Mouse (Mus musculus): Measurements from ENCODE around the gene Olfr1030.
"Not testable (repeated sequence)": the region's sequence is repeated elsewhere in the genome, so short reads cannot be mapped to it uniquely, and the experiment has no call there.

The Olfr1030 gene

DNA sequence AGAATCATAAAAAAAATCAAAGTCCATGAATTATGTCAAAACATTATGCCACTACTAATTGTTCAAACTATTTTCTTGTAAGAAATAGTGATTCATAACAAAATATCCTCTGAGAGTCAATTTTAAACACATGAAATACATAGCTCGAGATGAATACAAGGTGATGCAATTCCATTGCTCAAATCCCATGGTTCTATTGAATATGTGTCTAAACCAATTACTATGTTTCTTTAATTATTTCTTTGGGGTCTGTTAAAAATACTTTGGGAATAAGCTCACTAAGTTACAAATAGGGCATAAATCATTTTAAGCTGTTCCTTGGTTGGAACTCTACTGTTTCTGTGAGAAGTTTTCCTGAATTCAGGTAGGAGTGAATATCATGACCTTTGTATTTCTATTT, at the start of gene Olfr1030:
Gene Olfr1030 (plus strand): TSS at position 301 of the 400 bp plus-strand sequence.
- in situ Hi-C loops (cut with MboI, MseI), result no loop called here

DNA sequence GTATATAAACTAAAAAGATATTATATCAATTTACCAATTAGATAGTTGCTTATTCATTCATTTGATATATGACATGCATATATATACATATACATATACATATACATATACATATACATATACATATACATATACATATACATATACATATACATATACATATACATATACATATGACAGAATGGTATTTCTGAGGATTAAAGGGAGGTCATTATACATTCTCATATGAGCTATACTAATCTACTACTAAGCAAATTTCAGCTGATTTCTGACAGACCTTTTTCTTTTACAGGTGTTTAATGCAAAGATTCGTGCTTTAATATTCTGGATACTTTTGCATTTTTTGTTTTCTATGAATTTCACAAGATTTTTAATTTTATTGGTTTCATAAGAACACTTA, 28.9 kb upstream of the Olfr1030 start, which contains the start of gene Olfr1028:
Gene Olfr1028 (plus strand): TSS at position 301 of the 400 bp plus-strand sequence.
- in situ Hi-C loops (cut with MboI, MseI), result no loop called here

DNA sequence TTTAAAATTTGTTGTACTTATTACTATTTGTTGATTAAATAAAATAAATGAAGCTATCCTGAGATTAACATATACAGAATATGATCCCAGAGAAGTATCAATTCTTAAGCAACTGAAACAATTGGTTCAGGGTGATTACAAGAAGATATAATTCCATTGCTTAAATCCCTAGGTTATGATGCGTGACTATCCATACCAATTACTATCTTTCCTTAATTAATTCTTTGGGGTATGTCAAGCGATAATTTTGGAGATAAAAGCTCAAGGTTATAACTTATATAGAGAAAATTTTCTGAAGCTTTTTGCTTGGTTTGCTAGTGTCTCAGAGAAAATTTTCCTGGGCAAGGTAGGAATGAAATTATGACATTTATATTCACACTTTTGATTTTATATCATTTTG, 5.5 kb upstream of the Olfr1030 start, which contains the start of gene Olfr1029:
Gene Olfr1029 (plus strand): TSS at position 301 of the 400 bp plus-strand sequence.
- in situ Hi-C loops (cut with MboI, MseI), result no loop called here

DNA sequence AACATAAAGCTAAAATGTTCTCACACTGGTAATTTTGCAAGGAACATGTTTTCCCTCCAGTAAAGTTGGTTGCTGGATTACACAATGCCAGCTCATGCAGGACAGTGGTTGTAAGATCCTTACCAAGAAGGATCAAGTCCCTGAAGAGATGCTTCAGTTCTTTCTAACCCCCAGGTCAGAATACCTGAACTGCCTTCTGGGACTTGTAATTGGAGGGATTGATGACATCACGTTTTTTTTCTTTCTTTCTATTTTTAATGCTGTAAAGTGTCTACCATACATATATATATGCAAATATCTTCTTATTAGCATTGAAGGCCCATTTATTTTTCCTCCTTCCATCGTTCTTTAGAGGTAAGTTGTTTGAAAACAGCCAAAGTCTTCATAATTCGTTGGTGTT, 10.9 kb downstream of the Olfr1030 start, which contains the start of gene Olfr1031:
Gene Olfr1031 (plus strand): TSS at position 301 of the 400 bp plus-strand sequence.
- in situ Hi-C loops (cut with MboI, MseI), result no loop called here

DNA sequence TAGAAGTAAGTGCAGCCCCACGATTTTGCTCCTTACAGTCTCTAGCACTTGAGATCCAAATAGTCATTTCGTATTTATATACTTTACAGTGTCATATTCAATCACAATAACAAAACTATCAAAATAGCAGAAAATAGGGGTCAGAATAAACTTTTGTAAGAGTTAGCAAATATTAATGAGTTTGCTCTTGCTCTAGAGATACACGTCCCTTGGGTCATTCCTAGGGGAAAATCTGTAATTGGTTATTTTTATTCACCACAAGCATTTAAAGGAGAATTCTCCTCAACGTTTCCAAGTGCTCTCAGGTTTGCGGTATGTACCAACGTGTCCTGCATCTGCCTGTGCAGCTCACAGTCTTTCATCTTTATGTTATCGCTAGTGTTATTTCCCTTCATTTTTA, 26.2 kb downstream of the Olfr1030 start, which contains the start of gene Olfr1032:
Gene Olfr1032 (plus strand): TSS at position 301 of the 400 bp plus-strand sequence.
- in situ Hi-C loops (cut with MboI, MseI), result no loop called here

DNA sequence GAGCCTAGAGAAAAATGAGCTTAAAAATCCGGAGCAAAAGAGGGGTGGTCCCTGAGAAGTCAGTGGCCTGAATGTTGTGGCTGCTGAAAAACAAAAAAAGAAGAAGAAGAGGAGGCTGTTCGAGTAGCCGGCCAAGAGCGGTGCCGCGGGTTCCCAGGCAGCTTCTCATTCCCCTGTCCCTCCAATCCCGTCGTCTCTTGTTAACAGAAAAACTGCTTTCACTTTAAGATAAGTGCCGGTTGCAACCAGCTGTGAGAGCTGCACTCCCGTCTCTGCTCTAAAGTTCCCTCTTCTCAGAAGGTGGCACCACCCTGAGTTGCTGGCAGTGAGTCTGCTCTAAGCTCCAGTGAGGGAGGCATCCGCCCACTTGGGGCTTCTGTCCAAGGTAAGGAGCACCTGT, 41.3 kb downstream of the Olfr1030 start, which contains the start of gene Olfr1033:
Gene Olfr1033 (plus strand): TSS at position 228 of the 400 bp plus-strand sequence.
- in situ Hi-C loops (cut with MboI, MseI), result not testable (repeated sequence)

DNA sequence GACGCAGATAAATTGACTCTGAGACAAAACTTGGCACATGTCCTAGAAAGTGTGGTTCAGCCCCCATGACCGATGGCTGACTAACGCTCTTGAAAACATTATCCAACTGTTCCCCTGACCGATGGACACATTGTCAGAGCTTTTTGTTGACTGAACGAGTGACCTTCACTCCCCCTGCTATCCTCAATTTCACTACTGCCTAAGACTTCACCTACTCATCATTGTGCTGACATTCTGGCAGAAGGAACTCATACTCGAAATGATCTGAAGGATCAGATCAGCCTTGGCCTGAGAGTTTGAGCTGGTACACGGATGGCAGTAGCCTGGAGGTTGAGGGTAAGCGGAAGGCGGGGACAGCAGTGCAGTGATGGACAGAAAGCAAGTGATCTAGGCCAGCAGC, 42.4 kb downstream of the Olfr1030 start:
- in situ Hi-C loops (cut with MboI, MseI), result not testable (repeated sequence)

All from T-helper 17 cell (primary cell).